Mouse (Mus musculus) frontal cortex, postnatal 36 days (tissue): ENCODE data around the gene Ksr2.

Experiments
- DNase-seq, 2 experiments: peaks; one replicate each; pipeline ENCODE4 v3.0.0; 2022; ENCODE audit warnings: low spot score in 2 of 2

Ksr2 gene

DNA sequence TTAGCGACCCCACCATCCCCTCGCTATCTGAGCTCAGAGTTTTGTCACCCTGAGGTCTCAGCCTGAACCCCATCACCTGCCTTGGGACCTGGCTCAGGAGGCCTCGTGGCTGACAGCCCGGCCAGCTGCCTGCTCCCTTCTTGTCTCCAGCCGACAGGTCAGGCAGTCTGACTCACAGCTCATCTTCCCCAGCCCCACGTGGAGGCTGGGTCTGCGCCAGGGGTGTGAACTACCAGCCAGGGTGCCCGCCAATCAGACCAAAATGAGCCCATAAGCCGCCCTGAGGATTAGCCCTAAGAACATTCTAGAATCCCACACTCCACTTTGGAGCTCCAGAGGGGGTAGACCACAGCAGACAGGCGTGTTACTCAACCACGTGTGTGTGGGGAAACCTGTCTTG lies 365.4 kb downstream of the Ksr2 start:
- no peak for DNase-seq

DNA sequence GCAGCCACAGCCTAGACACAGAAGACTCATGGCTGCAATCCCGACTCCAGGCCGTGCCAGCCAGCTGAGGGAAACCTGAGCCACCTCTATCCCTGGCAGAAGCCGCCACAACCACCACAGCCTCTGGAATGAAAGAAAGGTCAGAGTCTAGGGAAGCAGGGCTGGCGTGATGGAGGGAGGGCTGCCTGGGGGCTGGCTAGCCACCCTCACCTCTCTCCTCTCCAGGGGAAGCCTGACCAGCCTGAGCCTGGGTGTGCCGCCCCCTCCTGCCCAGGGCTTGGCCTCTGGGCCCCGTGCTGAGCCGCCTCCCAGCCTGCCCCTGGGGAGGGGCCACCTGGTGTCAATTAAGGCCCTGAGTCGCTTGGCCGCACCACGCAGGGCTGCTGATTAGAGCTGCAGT lies 366.9 kb downstream of the Ksr2 start, which contains the start of gene Nos1:
TSS of gene Nos1 (plus strand) at position 352 of the 400 bp plus-strand sequence.
- no peak for DNase-seq

DNA sequence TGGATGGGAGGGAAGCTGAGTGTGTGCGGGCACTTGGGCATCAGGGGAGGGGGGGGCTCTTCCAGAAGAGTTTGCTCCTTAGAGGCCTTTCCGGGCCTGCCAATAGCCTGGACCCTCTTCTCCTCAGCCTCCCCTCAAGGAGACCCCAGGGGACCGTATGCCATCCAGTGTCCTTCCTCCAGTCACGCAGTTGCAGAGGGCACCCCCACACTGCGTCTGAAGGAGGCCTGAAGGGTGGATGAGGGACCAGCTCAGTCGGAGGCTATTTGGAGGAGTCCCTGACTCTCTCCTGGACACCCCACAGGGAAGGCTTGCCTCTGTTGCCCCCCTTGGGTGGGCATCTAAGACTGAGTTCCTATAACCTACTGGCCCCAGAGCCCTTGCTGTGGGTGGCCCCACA lies 367.4 kb downstream of the Ksr2 start:
- DNase-seq: no peak

DNA sequence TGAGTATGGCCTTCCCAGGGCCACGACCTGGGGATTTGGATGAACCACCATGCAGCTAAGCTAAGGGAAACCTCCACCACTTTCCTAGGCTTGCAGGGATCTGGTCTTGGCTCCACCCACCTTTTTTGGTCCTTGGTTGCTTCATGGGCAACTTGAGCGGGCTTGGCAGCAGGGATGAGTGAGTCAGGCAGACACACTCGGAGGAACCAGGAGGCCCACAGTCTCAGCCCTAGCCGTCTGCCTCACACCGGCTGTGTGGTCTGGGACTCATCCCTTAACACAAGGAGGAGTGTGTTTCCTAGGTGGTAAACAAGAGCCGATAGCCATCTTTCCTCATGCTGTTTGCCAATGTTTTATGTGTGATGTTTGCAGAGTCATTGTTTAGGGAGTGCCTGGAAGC lies 376.3 kb downstream of the Ksr2 start:
- peak; percentile 13 to 24 for DNase-seq

DNA sequence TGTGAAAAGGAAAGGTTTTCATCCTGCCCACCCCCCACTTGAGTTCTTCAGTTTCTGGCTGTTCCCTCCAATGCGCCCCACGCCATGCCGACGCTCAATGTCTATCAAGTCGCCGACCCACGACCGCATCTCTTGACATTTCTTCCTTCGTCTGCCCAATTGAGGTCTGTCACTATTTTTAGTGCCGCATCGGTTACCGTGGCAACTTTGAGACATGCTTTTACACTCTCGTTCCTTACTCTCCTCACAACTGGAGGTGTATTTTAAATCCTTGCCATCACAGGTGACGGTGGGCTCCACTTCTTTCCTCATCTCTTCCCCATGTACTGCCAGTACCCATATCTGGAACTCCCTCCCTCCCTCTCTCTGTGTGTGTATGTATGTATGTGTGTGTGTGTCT lies 378.1 kb downstream of the Ksr2 start:
- DNase-seq: peak in 1 of 2 experiments; percentile 21

DNA sequence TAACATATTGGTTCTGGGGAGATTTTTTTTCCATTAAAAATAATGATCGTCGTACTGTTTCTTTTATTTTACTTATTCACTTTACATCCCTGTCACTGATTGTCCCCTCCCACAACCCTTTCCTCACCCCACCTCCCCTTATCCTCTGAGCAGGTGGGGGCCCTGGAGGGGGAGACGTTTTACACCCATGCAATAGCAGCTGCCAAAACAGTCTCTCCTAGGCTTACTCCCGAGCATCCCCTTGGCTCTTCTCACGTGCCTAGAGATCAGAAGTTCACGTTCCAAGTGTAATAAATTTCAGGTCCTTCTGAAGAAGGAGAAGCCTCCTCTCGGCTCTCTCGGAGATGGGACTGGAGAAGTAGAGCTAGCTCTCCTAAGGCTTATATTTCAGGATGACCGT lies 387.0 kb downstream of the Ksr2 start:
- no peak for DNase-seq

DNA sequence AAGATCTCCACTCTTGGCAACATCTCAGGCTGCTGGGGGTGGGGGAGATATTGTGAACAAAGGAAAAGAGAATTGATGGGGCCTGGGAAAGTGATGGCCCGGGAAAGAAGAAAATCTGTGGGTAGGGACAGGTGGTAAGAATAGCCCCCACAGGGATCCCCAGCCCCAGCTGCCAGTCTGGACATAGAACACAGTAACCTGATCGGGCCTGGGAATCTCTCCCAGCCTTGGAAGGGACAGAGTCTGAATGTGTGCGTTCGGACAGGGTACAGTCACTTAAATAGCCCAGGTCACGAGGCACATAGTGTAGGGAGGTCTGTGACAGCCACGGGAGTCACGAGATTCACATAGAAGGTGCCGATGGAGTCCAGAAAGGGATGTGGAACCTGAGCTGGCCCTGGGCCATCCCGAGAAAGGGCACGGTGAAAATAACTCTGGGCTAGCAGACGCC lies 388.3 kb downstream of the Ksr2 start:
- DNase-seq: no peak

DNA sequence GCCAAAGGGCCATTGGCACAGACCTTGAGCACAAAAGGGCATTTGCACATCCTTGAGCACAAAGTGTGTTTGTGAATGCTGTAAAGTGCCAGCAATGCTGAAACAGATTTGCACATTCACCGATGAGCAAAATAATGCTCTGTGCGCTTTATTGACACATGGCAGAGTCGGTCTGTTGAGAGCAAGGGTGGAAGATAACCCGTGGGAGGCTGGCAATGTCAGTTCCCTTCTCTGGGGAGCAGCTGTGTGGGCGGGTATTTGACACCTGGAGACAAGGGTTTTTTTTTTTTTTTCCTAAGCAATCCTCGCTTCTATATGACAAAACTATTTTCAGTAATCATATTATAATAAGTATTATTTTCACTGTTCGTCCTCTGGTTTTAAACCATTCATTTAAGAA lies 389.8 kb downstream of the Ksr2 start:
- DNase-seq: no peak

DNA sequence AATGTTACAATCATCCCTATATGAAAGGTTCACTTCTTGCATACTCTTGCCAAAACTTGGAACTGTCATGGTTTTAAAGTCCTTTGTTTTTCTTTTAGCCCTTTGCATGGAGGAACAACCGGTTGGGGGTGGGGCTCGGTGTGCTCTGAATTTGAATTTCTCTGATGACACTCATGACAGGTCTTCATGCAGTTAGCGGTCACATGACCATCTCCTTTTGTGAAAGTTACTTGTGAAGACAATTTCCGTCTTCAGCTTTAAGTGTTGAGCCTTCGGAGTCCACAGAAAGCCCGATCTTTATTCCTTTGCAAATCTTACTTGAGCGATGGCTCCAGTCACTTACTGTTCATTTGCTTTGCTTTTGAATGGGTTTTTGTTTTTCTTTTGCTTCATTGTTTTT lies 397.1 kb downstream of the Ksr2 start:
- no peak for DNase-seq

DNA sequence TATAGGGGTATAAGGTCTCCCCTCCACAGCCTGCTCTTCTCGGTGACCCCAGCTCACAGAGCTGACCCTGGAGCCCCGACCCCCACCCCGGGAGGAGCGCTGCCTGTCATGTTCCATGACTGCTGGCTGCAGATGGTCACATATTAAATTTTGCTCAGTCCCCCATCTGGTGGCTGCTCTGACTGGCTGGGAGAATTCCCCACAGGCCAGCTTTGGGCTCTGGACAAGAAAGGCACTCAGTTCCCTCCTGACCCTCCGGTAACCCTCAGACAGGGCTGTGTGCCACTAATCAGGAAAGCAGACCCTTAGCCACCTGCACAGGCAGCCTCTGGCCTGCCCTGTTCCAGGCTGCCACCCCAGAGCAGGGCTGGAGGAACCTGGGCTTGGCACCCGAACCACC lies 405.0 kb downstream of the Ksr2 start:
- no peak for DNase-seq

DNA sequence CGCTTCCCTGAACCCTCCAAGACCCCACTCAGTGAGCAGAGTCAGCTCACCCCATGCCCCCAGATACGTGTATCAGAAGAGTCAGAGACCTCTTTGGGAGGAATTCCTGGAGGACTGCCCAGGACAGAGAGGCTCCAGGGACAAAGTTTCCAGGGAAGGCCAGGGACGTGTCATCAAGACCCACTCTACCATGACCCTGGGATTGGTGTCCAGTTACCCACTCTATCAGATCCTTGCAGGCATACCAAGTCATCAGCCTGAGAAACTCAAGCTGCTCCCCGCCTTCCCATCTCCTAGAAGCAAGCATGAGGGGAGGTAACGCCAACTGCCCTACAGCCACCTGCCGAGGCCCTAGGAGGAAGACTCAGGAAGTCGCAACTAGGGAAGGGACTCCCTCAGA lies 406.6 kb downstream of the Ksr2 start:
- DNase-seq: no peak

DNA sequence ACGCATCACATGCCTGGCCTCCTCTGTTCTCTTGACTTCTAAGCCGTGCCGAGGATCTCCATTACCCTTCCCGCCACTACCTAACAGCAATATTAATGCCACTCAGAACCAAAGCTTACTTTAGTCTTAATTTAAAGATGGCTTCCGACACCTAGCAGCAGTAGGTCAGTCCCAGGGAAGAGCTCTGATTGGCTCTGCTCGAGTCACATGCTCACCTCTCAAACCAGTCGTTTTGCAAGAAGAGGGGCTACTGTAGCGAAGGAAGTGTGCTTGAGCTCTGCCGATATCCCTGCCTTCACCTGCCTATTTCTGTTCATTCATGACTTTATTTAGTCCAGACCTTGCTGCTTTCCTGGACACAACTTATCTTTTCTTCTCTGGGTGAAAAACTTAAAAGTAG lies 410.0 kb downstream of the Ksr2 start:
- DNase-seq: no peak

DNA sequence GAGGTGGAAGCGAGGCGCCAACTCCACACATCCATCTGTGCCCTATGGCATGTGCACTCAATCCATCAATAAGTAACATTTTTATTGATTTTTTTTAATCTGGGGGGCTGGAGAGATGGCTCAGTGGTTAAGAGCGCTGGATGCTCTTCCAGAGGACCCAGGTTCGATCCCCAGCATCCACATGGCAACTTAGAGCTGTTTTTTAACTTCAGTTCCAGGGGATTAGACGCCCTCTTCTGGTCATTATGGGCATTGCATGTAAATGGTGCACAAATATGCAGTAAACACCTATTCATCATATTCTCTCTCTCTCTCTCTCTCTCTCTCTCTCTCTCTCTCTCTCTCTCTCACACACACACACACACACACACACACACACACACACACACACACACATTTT lies 410.7 kb downstream of the Ksr2 start:
- DNase-seq: no peak
